Mouse (Mus musculus) kidney, embryonic 16.5 days (tissue): Measurements from ENCODE around the gene Zfp637. TPM values are rescaled to one million over a fixed set of nuclear protein-coding genes. Genes with fewer than 3 reads are reported as not detected.

ENCODE experiments used
- ATAC-seq: fragments of 200-750 bp; cut with Nextera tagmentation; 2 replicates; pipeline ENCODE4 v1.8.0; 2017; ENCODE audit warnings: moderate TSS enrichment; ENCODE audit not compliant: low FRiP score, low TSS enrichment
- H3K27ac ChIP-seq: fragments of 300-500 bp; sonication (generic); 2 replicates; pipeline ENCODE4 v1.5.1; 2014; ENCODE audit warnings: low read length
- H3K27me3 ChIP-seq: fragments of 300-500 bp; sonication (generic); 2 replicates; pipeline ENCODE4 v1.6.1; 2014; ENCODE audit warnings: low read length, control low read depth, mixed read lengths; ENCODE audit not compliant: insufficient read depth
- H3K36me3 ChIP-seq: fragments of 300-500 bp; sonication (generic); 2 replicates; pipeline ENCODE4 v1.6.1; 2014; ENCODE audit warnings: low read length, control low read depth, mixed read lengths; ENCODE audit not compliant: insufficient read depth
- H3K4me1 ChIP-seq: fragments of 300-500 bp; sonication (generic); 2 replicates; pipeline ENCODE4 v1.6.1; 2014; ENCODE audit warnings: low read length, control low read depth, mixed read lengths; ENCODE audit not compliant: insufficient read depth
- H3K4me2 ChIP-seq: fragments of 300-500 bp; sonication (generic); replicated peaks from 2 replicates; pipeline ENCODE4 v1.6.1; 2014; ENCODE audit warnings: low read depth, low read length
- H3K4me3 ChIP-seq: fragments of 300-500 bp; sonication (generic); 2 replicates; pipeline ENCODE4 v1.5.1; 2014; ENCODE audit warnings: mild to moderate bottlenecking, low read length
- H3K9ac ChIP-seq: fragments of 300-500 bp; sonication (generic); replicated peaks from 2 replicates; pipeline ENCODE4 v1.6.1; 2014; ENCODE audit warnings: low read length
- H3K9me3 ChIP-seq: fragments of 300-500 bp; sonication (generic); 2 replicates; pipeline ENCODE4 v1.6.1; 2016; ENCODE audit warnings: low read length, control low read depth
- whole genome bisulfite sequencing: fragments of 180-500 bp; shearing (Covaris S2); extraction: QIAGEN DNeasy Blood & Tissue Kit; methylation state at CpG from one replicate; pipeline ENCODE4 v1.1.7; 2014; 5-methylcytosine and 5-hydroxymethylcytosine counted together
- polyA plus RNA-seq: library from polyadenylated mRNA; unstranded; fragments of >200 nt; fragmentation: Nextera tagmentation; extraction: Ambion mirVana; gene quantifications from 2 replicates; pipeline ENCODE4 v1.2.1, GENCODE M21; 2015

Zfp637 gene
- 105 and 108 TPM in 2 replicates for polyA plus RNA-seq

DNA sequence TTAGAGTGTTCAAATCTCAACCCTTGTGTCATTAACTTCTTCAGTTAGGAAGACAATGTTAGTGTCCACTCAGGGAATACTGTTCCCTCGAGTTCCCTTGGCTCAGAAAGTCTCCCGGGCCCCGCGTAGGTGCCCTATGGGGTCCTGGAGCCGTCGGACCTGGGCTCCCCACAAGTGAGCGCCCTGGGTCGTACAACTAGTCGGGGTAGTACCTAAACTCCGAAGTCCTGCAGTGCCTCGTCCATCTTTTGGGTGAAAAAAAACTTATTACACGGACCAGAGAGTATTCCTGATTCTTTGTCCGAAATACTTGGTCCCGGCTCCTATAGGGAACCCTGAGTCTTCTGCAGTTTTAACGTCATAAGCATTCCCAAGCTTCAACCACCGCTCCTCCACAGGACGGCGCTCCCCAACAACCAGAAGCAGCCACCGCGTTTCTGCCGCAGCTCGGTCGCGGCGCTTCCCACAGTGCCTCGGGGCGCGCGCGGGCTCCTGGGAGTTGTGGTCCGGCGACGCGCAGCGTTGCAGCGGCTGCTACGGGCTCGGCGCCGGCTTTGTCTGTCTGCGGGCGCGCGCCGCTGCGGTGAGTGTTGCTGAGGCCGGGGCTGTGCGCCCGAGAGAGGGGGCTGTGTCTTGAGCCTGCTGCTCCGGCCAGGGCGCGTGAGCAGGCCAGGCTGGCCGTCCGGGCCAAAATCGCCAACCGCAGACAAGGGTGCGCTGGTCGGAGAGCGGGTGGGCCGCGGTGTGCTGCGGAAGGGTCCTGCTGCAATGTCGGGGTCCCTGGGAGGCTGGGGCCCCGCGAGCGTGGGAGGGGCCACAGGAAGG is at the start of gene Zfp637:
Gene Zfp637 (plus strand): TSS at position 495 of the 825 bp plus-strand sequence.
- Histone ChIP-seq H3K36me3 (peaks cover 28% of the 10 kb centered on the region), H3K9ac (peak within 1 kb of the TSS; percentile 89), H3K9me3 (no peaks in the 10 kb centered on the region), H3K4me2 (peak within 1 kb of the TSS; percentile 73), H3K4me3 (peak within 1 kb of the TSS; percentile 68), H3K27ac (peak within 1 kb of the TSS; percentile 96), H3K27me3 (no peaks in the 10 kb centered on the region), H3K4me1 (peaks cover 9% of the 10 kb centered on the region)
- ATAC-seq: peak; percentile 98
- under 1% methylated on average over 62 of the region's 66 CpGs for WGBS

DNA sequence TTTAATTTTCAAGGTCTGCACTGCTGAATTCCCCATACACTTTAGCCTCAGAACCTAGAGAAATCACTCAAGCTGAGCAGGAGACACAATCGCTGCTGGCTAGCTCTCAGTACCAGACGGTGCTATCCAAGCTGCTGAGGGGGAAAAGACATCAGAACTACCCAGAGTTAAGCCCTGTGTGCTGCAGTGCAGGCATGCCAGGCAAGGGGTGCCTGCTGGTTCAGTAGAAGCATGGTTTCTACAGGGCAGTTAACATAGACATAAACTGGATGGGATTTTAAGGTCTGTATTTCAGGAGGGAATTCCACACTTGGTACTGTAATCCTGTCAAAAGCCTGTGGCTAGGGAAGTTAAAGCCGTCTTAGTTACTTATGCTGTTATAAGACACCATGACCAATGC is 45.7 kb upstream of the Zfp637 start:
- Histone ChIP-seq H3K9me3 (no peaks in the 10 kb centered on the region), H3K27ac (no peak overlapping the region), H3K4me2 (no peak overlapping the region), H3K4me1 (no peaks in the 10 kb centered on the region), H3K36me3 (no peaks in the 10 kb centered on the region), H3K9ac (no peak overlapping the region), H3K4me3 (no peak overlapping the region), H3K27me3 (no peaks in the 10 kb centered on the region)
- no peak for ATAC-seq
- 88% methylated on average over 3 of the region's 3 CpGs for WGBS

DNA sequence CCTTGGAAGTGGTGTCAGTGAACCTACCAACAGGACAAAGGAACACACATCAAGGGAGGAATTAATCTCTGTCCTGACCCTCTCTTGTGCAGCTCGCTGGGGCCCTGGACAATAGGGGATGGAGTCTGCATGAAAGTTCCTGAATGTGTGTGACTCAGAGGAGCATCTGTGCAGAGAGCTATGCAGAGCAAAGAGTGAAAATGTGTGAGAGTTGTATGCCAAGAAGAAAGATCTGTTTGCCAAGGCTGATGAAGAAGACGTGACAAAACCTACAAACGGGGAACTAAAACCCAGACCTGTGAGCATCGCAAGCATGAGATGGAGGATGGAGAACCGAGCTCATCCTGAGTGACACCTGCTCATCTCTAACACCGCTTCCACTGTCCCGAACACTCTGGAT is 40.2 kb upstream of the Zfp637 start:
- Histone ChIP-seq H3K27ac (no peak overlapping the region), H3K9ac (no peak overlapping the region), H3K4me2 (no peak overlapping the region), H3K4me1 (no peaks in the 10 kb centered on the region), H3K36me3 (no peaks in the 10 kb centered on the region), H3K9me3 (no peaks in the 10 kb centered on the region), H3K4me3 (no peak overlapping the region), H3K27me3 (no peaks in the 10 kb centered on the region)
- ATAC-seq: no peak
- 87% methylated on average over 7 of the region's 7 CpGs for WGBS

DNA sequence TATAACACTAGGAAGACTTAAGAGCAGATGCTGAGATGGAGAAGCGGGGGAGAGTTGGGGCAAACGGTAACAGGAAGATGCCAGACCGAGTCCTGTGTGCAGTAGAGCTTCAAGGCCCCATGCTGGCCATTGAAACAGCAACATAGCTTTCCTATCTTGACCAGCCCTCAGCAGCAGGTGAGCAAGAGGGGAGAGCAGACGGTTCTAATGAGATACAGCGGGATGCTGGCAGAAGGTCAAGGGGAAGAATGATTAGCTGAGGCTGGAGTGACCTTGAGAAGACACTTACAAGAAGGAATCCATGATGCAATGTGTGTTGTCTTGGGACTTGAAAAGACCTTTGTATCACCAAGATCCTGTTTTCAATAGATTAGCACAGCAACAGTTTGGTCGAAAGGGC is 39.2 kb upstream of the Zfp637 start:
- Histone ChIP-seq H3K27me3 (no peaks in the 10 kb centered on the region), H3K4me3 (no peak overlapping the region), H3K9ac (no peak overlapping the region), H3K9me3 (no peaks in the 10 kb centered on the region), H3K4me2 (no peak overlapping the region), H3K36me3 (no peaks in the 10 kb centered on the region), H3K4me1 (no peaks in the 10 kb centered on the region), H3K27ac (no peak overlapping the region)
- no peak for ATAC-seq
- 78% methylated on average over 6 of the region's 6 CpGs for WGBS

DNA sequence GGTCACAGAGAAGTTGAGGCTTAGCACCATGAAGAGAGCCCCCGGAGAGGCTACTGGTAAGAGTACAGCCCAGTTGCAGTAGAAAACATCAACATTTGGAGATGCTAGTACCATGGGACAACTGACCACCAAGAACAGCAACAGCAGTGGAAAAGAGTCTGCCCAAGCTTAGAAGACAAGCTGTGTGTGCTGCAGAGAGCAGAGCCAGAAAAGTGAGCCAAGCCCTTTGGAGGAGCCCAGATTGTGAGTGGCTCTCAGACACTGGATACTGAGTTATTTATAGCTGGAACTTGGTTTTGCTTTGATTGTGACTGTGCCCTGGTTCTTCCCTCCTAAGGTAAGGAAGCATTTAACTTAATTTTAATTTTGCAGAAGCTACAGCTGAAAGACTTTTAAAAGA is 33.2 kb upstream of the Zfp637 start:
- no peak overlapping the region for H3K4me3 ChIP-seq
- no peaks in the 10 kb centered on the region for H3K9me3 ChIP-seq
- no peaks in the 10 kb centered on the region for H3K27me3 ChIP-seq
- no peak overlapping the region for H3K9ac ChIP-seq
- no peak overlapping the region for H3K27ac ChIP-seq
- H3K36me3 ChIP-seq: no peaks in the 10 kb centered on the region
- no peaks in the 10 kb centered on the region for H3K4me1 ChIP-seq
- H3K4me2 ChIP-seq: no peak overlapping the region
- WGBS: 81% methylated on average over 1 of the region's 1 CpGs
- no peak for ATAC-seq

DNA sequence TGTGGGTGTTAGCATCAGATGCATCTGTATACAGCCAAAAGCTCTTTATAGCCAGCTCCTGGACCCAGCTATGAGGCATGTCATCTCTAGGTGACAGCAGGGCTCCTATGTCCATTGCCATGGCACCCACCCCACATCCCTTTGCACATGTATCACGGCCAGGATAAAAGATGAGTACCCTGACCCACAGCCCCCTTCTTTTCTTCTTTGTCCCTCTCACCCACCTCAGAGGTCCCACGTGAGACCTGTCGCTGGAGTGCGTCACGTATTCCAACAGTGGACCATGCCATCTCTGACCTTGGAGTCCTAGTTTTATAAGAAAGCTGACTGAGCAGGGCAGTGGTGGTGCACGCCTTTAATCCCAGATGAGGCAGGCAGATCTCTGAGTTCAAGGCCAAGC is 31.2 kb upstream of the Zfp637 start:
- no peak for ATAC-seq
- no peaks in the 10 kb centered on the region for H3K27me3 ChIP-seq

DNA sequence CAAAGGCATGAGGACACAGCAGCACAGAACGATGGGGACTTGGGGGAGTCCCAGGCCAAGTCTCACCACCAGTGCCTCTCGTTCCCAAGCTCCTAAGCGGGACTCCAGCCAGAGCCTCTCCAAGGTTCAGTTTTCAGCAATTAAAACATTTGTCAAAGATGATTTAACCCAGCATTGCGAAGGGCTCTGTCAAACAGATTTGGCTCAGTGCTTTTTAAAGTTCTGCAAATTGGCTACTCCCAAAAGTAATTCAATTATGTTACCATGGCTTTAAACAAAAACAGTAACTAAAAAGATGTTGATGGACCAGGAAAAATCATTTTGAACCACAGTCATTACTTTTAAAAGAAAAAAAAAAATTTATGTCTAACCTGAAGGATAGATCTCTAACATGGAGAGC is 30.3 kb upstream of the Zfp637 start:
- no peak overlapping the region for H3K27ac ChIP-seq
- no peak overlapping the region for H3K4me3 ChIP-seq
- no peak overlapping the region for H3K9ac ChIP-seq
- no peaks in the 10 kb centered on the region for H3K9me3 ChIP-seq
- H3K27me3 ChIP-seq: no peaks in the 10 kb centered on the region
- no peak overlapping the region for H3K4me2 ChIP-seq
- 30% methylated on average over 4 of the region's 4 CpGs for WGBS
- no peaks in the 10 kb centered on the region for H3K4me1 ChIP-seq
- ATAC-seq: no peak
- no peaks in the 10 kb centered on the region for H3K36me3 ChIP-seq

More for the DNA sequence above, 31.2 kb upstream of the Zfp637 start:
- Histone ChIP-seq H3K4me2 (no peak overlapping the region), H3K36me3 (no peaks in the 10 kb centered on the region), H3K27ac (no peak overlapping the region), H3K4me1 (no peaks in the 10 kb centered on the region), H3K4me3 (no peak overlapping the region), H3K9ac (no peak overlapping the region), H3K9me3 (no peaks in the 10 kb centered on the region)
- 92% methylated on average over 6 of the region's 6 CpGs for WGBS

DNA sequence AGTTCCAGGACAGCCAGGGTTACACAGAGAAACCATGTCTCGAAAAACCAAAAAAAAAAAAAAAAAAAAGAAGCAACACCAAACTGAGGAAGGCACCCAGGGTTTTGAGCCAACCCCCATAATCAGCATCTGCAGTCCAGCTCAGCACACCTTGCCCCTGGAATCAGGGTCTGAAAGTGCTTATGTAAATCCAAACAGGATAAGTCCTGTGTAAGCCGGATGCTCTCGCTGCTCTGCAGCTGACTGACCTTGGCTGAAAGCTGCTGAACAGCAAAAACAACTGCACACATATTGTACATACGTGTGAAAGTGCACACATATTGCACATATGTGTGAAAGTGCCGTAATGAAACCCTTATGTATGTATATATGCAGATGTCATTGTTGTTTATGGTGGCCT is 29.7 kb upstream of the Zfp637 start:
- Histone ChIP-seq H3K27ac (no peak overlapping the region), H3K4me3 (no peak overlapping the region), H3K27me3 (no peaks in the 10 kb centered on the region), H3K4me2 (no peak overlapping the region), H3K9ac (no peak overlapping the region), H3K9me3 (no peaks in the 10 kb centered on the region), H3K4me1 (no peaks in the 10 kb centered on the region), H3K36me3 (no peaks in the 10 kb centered on the region)
- no peak for ATAC-seq
- 77% methylated on average over 5 of the region's 5 CpGs for WGBS

DNA sequence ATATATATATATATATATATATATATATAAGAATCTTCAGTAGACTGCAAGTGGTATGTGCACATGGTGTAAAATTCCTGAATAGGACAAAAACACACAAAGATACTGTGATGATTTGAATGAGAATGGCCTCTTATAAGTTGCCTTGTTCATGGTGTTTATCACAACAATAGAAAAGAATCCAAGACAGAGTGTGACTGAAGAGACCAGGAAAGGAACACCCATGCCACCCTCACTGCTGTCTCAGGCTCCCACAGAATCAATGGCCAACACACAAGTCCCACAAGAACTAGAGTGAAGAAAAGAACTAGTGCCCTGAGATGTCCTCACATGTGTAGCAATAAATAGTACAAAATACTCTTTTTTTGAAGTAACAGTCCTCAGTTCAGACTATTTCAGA is 26.3 kb upstream of the Zfp637 start:
- no peaks in the 10 kb centered on the region for H3K9me3 ChIP-seq
- H3K4me1 ChIP-seq: no peaks in the 10 kb centered on the region
- no peak overlapping the region for H3K27ac ChIP-seq
- no peak overlapping the region for H3K4me3 ChIP-seq
- ATAC-seq: no peak
- H3K27me3 ChIP-seq: no peaks in the 10 kb centered on the region
- H3K9ac ChIP-seq: no peak overlapping the region
- H3K4me2 ChIP-seq: no peak overlapping the region
- H3K36me3 ChIP-seq: no peaks in the 10 kb centered on the region

DNA sequence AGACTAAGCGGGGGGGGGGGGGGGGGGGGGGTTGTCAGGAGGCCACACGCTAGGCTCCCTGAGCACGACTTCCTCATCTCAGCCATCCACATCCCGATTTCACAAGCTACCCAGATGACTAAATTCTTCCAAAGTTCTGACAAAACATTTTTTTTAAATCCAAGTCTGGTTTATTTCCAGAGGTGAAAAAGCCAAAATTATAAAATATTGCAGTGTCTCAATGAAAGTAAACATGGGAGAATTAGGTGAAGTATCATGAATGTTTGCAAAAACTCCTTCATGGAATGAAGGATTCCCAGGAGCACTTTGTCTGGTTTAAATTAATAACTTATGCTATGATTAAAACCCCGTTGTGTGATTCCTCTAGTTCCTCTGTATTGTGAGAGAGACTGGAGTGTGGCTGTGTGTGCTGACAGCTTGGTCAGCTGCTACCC is 23.9 kb upstream of the Zfp637 start:
- no peak overlapping the region for H3K27ac ChIP-seq
- H3K9ac ChIP-seq: no peak overlapping the region
- H3K27me3 ChIP-seq: no peaks in the 10 kb centered on the region
- no peak for ATAC-seq
- H3K4me1 ChIP-seq: no peaks in the 10 kb centered on the region
- no peaks in the 10 kb centered on the region for H3K36me3 ChIP-seq
- no peak overlapping the region for H3K4me2 ChIP-seq
- no peak overlapping the region for H3K4me3 ChIP-seq
- 72% methylated on average over 4 of the region's 5 CpGs for WGBS
- H3K9me3 ChIP-seq: no peaks in the 10 kb centered on the region
